ENCODE assay signal across 20 mouse cellular contexts in the genomic region with DNA sequence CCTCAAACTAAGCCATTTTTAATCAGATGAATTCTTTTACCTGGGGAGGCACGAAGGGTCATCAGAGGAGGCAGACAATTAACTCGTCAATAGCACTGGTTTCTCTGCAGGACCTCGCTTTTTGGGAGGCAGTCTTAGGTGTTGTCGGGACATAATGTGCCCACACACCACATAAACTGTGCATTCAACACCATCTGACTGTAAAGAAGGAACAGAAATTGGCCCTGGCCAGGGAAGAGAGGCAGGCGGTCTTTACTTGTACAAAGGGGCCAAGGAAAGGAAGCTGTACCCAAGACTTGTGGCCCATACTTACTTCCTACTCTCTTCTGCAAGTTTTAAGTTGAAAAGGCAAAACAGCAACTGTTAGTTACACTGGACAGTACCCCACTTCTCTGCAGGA. TPM values are rescaled to one million over a fixed set of nuclear protein-coding genes. Genes with fewer than 3 reads are reported as not detected.
DNase-seq lines count a peak whose midpoint lies in the region; ATAC-seq and TF ChIP-seq lines count a peak whose summit lies in the region.
"Had no signal": no experiment of that assay in that cellular context is flagged by ENCODE, and none has a peak within 500 bp of the region (broad histone marks: within the 10 kb centered on the region; RNA-seq: fewer than 3 reads in every experiment).

No protein-coding gene starts in this region.

- no peaks in the 10 kb centered on the region for H3K9me3 ChIP-seq in midbrain, embryonic 15.5 days
- no peaks in the 10 kb centered on the region for H3K9me3 ChIP-seq in midbrain, embryonic 13.5 days
- no peaks in the 10 kb centered on the region for H3K9me3 ChIP-seq in liver, postnatal 0 days (ENCODE audit: low read length)
- no peaks in the 10 kb centered on the region for H3K9me3 ChIP-seq in limb, embryonic 10.5 days (replicated peaks)
- H3K9me3 ChIP-seq: embryonic facial prominence, embryonic 12.5 days; forebrain, embryonic 13.5 days; heart, embryonic 10.5 days; hindbrain, embryonic 12.5 days had no signal

- no peak overlapping the region for H3K4me3 ChIP-seq in midbrain, embryonic 15.5 days
- no peak overlapping the region for H3K4me3 ChIP-seq in midbrain, embryonic 13.5 days (replicated peaks)
- H3K4me3 ChIP-seq in liver, postnatal 0 days (ENCODE audit: low read depth, low read length): no peak overlapping the region
- no peak overlapping the region for H3K4me3 ChIP-seq in limb, embryonic 10.5 days
- H3K4me3 ChIP-seq: embryonic facial prominence, embryonic 12.5 days; forebrain, embryonic 13.5 days; heart, embryonic 10.5 days; hindbrain, embryonic 12.5 days had no signal

- H3K4me2 ChIP-seq in midbrain, embryonic 15.5 days: no peak overlapping the region
- H3K4me2 ChIP-seq in midbrain, embryonic 13.5 days (replicated peaks): no peak overlapping the region
- no peak overlapping the region for H3K4me2 ChIP-seq in liver, postnatal 0 days (ENCODE audit: low read depth, low read length)
- H3K4me2 ChIP-seq: embryonic facial prominence, embryonic 12.5 days; forebrain, embryonic 13.5 days; hindbrain, embryonic 12.5 days had no signal

- H3K36me3 ChIP-seq in midbrain, embryonic 15.5 days (replicated peaks): no peaks in the 10 kb centered on the region
- peaks cover 9% of the 10 kb centered on the region for H3K36me3 ChIP-seq in midbrain, embryonic 13.5 days
- H3K36me3 ChIP-seq in liver, postnatal 0 days (replicated peaks; ENCODE audit: insufficient read depth, low read length): peaks cover 5% of the 10 kb centered on the region
- H3K36me3 ChIP-seq in limb, embryonic 10.5 days: peaks cover 56% of the 10 kb centered on the region

- no peak for TF ChIP-seq CTCF in liver, postnatal 0 days (IDR thresholded peaks at IDR 0.05; ENCODE audit: low read depth)

- TF ChIP-seq EP300 in liver, postnatal 0 days (IDR thresholded peaks at IDR 0.05; ENCODE audit: low read depth): no peak

- peaks cover 29% of the 10 kb centered on the region for H3K4me1 ChIP-seq in midbrain, embryonic 15.5 days
- peaks cover 37% of the 10 kb centered on the region for H3K4me1 ChIP-seq in midbrain, embryonic 13.5 days (replicated peaks)
- peaks cover 46% of the 10 kb centered on the region for H3K4me1 ChIP-seq in liver, postnatal 0 days (ENCODE audit: insufficient read depth)
- peaks cover 38% of the 10 kb centered on the region for H3K4me1 ChIP-seq in limb, embryonic 10.5 days

- DNase-seq in heart, adult 11 months: peak; percentile 93
- no peak for DNase-seq in heart, adult 9 months (ENCODE audit: low spot score in 2 of 2)
- no peak for DNase-seq in liver, postnatal 0 days
- DNase-seq in limb, embryonic 10.5 days (ENCODE audit: low spot score): no peak
- DNase-seq: adrenal gland, adult 2 months; adrenal gland, postnatal 25 days; cerebellum, adult 2 months; cerebellum, postnatal 14 days; forebrain, postnatal 0 days; gastrocnemius, postnatal 14 days; heart, postnatal 10 days; heart, postnatal 4 days had no signal

- H3K27ac ChIP-seq in midbrain, embryonic 15.5 days: no peak overlapping the region
- H3K27ac ChIP-seq in midbrain, embryonic 13.5 days: no peak overlapping the region
- H3K27ac ChIP-seq in liver, postnatal 0 days (ENCODE audit: low read depth): 0 out of 2 replicates have a peak overlapping the region, but pooled peaks have one; percentile 18
- H3K27ac ChIP-seq in limb, embryonic 10.5 days: no peak overlapping the region
- H3K27ac ChIP-seq: embryonic facial prominence, embryonic 12.5 days; forebrain, embryonic 13.5 days; heart, embryonic 10.5 days; hindbrain, embryonic 12.5 days had no signal

- no peaks in the 10 kb centered on the region for H3K27me3 ChIP-seq in midbrain, embryonic 15.5 days (replicated peaks)
- H3K27me3 ChIP-seq in midbrain, embryonic 13.5 days: no peaks in the 10 kb centered on the region
- no peaks in the 10 kb centered on the region for H3K27me3 ChIP-seq in liver, postnatal 0 days (ENCODE audit: insufficient read depth, low read length)
- no peaks in the 10 kb centered on the region for H3K27me3 ChIP-seq in limb, embryonic 10.5 days (ENCODE audit: low read depth, poor library complexity, severe bottlenecking)
- H3K27me3 ChIP-seq: embryonic facial prominence, embryonic 12.5 days; forebrain, embryonic 13.5 days; hindbrain, embryonic 12.5 days had no signal

- no peak for ATAC-seq in midbrain, embryonic 15.5 days (replicated peaks)
- ATAC-seq in midbrain, embryonic 13.5 days: no peak
- no peak for ATAC-seq in liver, postnatal 0 days
- ATAC-seq in erythroblast, adult 5-6 weeks (replicated peaks; ENCODE audit: low FRiP score, poor library complexity, severe bottlenecking): no peak
- ATAC-seq: forebrain, embryonic 13.5 days; forebrain, postnatal 0 days; hindbrain, embryonic 16.5 days had no signal

- 89% methylated on average over 5 of the region's 5 CpGs for WGBS in midbrain, embryonic 15.5 days
- 91% methylated on average over 5 of the region's 5 CpGs for WGBS in midbrain, embryonic 13.5 days
- 76% methylated on average over 5 of the region's 5 CpGs for WGBS in liver, postnatal 0 days (ENCODE audit: insufficient replicate concordance)
- WGBS in limb, embryonic 10.5 days: 88% methylated on average over 5 of the region's 5 CpGs

- 0 out of 2 replicates have a peak overlapping the region, but pooled peaks have one; percentile 9 for H3K9ac ChIP-seq in midbrain, embryonic 15.5 days
- H3K9ac ChIP-seq in midbrain, embryonic 13.5 days (replicated peaks): no peak overlapping the region
- no peak overlapping the region for H3K9ac ChIP-seq in liver, postnatal 0 days (replicated peaks)
- H3K9ac ChIP-seq: embryonic facial prominence, embryonic 12.5 days; forebrain, embryonic 13.5 days; forebrain, postnatal 0 days; hindbrain, embryonic 12.5 days had no signal

RNA-seq across cellular contexts. Expression of gene Dctpp1, which starts 4.0 kb away (rescaled TPM):
- polyA plus RNA-seq in midbrain, embryonic 15.5 days (2015; fragmentation: Nextera tagmentation; extraction: Ambion mirVana): 114 and 118 TPM in 2 replicates
- 142 and 143 TPM in 2 replicates for polyA plus RNA-seq in midbrain, embryonic 13.5 days (2015; fragmentation: Nextera tagmentation; extraction: Ambion mirVana)
- polyA plus RNA-seq in liver, postnatal 0 days (2015; fragmentation: Nextera tagmentation; extraction: Ambion mirVana): 96.8 and 107 TPM in 2 replicates
- total RNA-seq in erythroblast, adult 5-6 weeks (2015; ENCODE audit: low replicate concordance): 14.0 and 24.8 TPM in 2 replicates
- 2.0 and 8.6 TPM in 2 replicates for total RNA-seq in erythroblast, adult 5-6 weeks (2017; ENCODE audit: low replicate concordance)
- polyA plus RNA-seq in limb, embryonic 10.5 days (2016; fragmentation: Nextera tagmentation; extraction: Ambion mirVana): 340 and 453 TPM in 2 replicates

RNA-seq across cellular contexts. Expression of gene Zfp771, which starts 12.4 kb away (rescaled TPM):
- polyA plus RNA-seq in midbrain, embryonic 15.5 days (2015; fragmentation: Nextera tagmentation; extraction: Ambion mirVana): 72.0 and 73.1 TPM in 2 replicates
- 50.5 and 59.7 TPM in 2 replicates for polyA plus RNA-seq in midbrain, embryonic 13.5 days (2015; fragmentation: Nextera tagmentation; extraction: Ambion mirVana)
- 15.5 and 17.8 TPM in 2 replicates for polyA plus RNA-seq in liver, postnatal 0 days (2015; fragmentation: Nextera tagmentation; extraction: Ambion mirVana)
- total RNA-seq in erythroblast, adult 5-6 weeks (2015; ENCODE audit: low replicate concordance): 1.7 TPM in 1 of 2 replicates, not detected in the other
- total RNA-seq in erythroblast, adult 5-6 weeks (2017; ENCODE audit: low replicate concordance): 0.70 TPM in 1 of 2 replicates, not detected in the other
- polyA plus RNA-seq in limb, embryonic 10.5 days (2016; fragmentation: Nextera tagmentation; extraction: Ambion mirVana): 70.6 and 73.6 TPM in 2 replicates

RNA-seq across cellular contexts. Expression of gene Sephs2, which starts 17.3 kb away (rescaled TPM):
- polyA plus RNA-seq in midbrain, embryonic 15.5 days (2015; fragmentation: Nextera tagmentation; extraction: Ambion mirVana): 59.9 and 62.3 TPM in 2 replicates
- 52.4 and 54.0 TPM in 2 replicates for polyA plus RNA-seq in midbrain, embryonic 13.5 days (2015; fragmentation: Nextera tagmentation; extraction: Ambion mirVana)
- polyA plus RNA-seq in liver, postnatal 0 days (2015; fragmentation: Nextera tagmentation; extraction: Ambion mirVana): 712 and 714 TPM in 2 replicates
- total RNA-seq in erythroblast, adult 5-6 weeks (2015; ENCODE audit: low replicate concordance): 15.6 and 18.8 TPM in 2 replicates
- 20.2 and 34.8 TPM in 2 replicates for total RNA-seq in erythroblast, adult 5-6 weeks (2017; ENCODE audit: low replicate concordance)
- polyA plus RNA-seq in limb, embryonic 10.5 days (2016; fragmentation: Nextera tagmentation; extraction: Ambion mirVana): 89.7 and 93.9 TPM in 2 replicates

RNA-seq across cellular contexts. Expression of gene Sept1, which starts 23.6 kb away (rescaled TPM):
- 17.0 and 18.2 TPM in 2 replicates for polyA plus RNA-seq in midbrain, embryonic 15.5 days (2015; fragmentation: Nextera tagmentation; extraction: Ambion mirVana)
- 27.1 and 28.3 TPM in 2 replicates for polyA plus RNA-seq in midbrain, embryonic 13.5 days (2015; fragmentation: Nextera tagmentation; extraction: Ambion mirVana)
- polyA plus RNA-seq in liver, postnatal 0 days (2015; fragmentation: Nextera tagmentation; extraction: Ambion mirVana): 16.7 and 17.3 TPM in 2 replicates
- total RNA-seq in erythroblast, adult 5-6 weeks (2015; ENCODE audit: low replicate concordance): 189 and 204 TPM in 2 replicates
- total RNA-seq in erythroblast, adult 5-6 weeks (2017; ENCODE audit: low replicate concordance): 179 and 191 TPM in 2 replicates
- 27.0 and 29.9 TPM in 2 replicates for polyA plus RNA-seq in limb, embryonic 10.5 days (2016; fragmentation: Nextera tagmentation; extraction: Ambion mirVana)

RNA-seq across cellular contexts. Expression of gene Zfp553, which starts 23.7 kb away (rescaled TPM):
- polyA plus RNA-seq in midbrain, embryonic 15.5 days (2015; fragmentation: Nextera tagmentation; extraction: Ambion mirVana): 63.7 and 64.1 TPM in 2 replicates
- polyA plus RNA-seq in midbrain, embryonic 13.5 days (2015; fragmentation: Nextera tagmentation; extraction: Ambion mirVana): 69.3 and 75.4 TPM in 2 replicates
- polyA plus RNA-seq in liver, postnatal 0 days (2015; fragmentation: Nextera tagmentation; extraction: Ambion mirVana): 4.0 and 5.3 TPM in 2 replicates
- total RNA-seq in erythroblast, adult 5-6 weeks (2015; ENCODE audit: low replicate concordance): 1.5 and 5.2 TPM in 2 replicates
- 2.0 and 3.2 TPM in 2 replicates for total RNA-seq in erythroblast, adult 5-6 weeks (2017; ENCODE audit: low replicate concordance)
- 74.2 and 74.9 TPM in 2 replicates for polyA plus RNA-seq in limb, embryonic 10.5 days (2016; fragmentation: Nextera tagmentation; extraction: Ambion mirVana)
